Mouse (Mus musculus) kidney, postnatal 0 days (tissue): ENCODE measurements at regions not wholly inside any gene's neighbourhood (a gene's known extent, or its start where the extent isn't known, plus 50 kb on each side); places are given as distances from the start of the nearest gene placed in this dataset.
"Not testable (repeated sequence)": the region's sequence is repeated elsewhere in the genome, so short reads cannot be mapped to it uniquely, and the experiment has no call there.

ENCODE experiments used
- ATAC-seq: fragments of 200-750 bp; cut with Nextera tagmentation; replicated peaks from 2 replicates; pipeline ENCODE4 v1.8.0; 2017; ENCODE audit warnings: low read depth, moderate number of reproducible peaks, moderate TSS enrichment, moderate library complexity; ENCODE audit not compliant: low FRiP score
- DNase-seq: peaks from one replicate; pipeline ENCODE4 v3.0.0-alpha.2; 2016; ENCODE audit warnings: low spot score
- H3K27ac ChIP-seq: fragments of 300-500 bp; sonication (generic); 2 replicates; pipeline ENCODE4 v1.5.1; 2014; ENCODE audit warnings: mild to moderate bottlenecking
- H3K27me3 ChIP-seq: fragments of 300-500 bp; sonication (generic); 2 replicates; pipeline ENCODE4 v1.6.1; 2014; ENCODE audit warnings: low read length, mixed read lengths; ENCODE audit not compliant: insufficient read depth
- H3K36me3 ChIP-seq: fragments of 300-500 bp; sonication (generic); 2 replicates; pipeline ENCODE4 v1.6.1; 2014; ENCODE audit warnings: low read length, mixed read lengths; ENCODE audit not compliant: insufficient read depth
- H3K4me1 ChIP-seq: fragments of 300-500 bp; sonication (generic); replicated peaks from 2 replicates; pipeline ENCODE4 v1.6.1; 2014; ENCODE audit warnings: antibody characterized with exemption, low read length, mixed read lengths; ENCODE audit not compliant: insufficient read depth
- H3K4me2 ChIP-seq: fragments of 300-500 bp; sonication (generic); 2 replicates; pipeline ENCODE4 v1.6.1; 2014; ENCODE audit warnings: mild to moderate bottlenecking, low read length, moderate library complexity, mixed read lengths
- H3K4me3 ChIP-seq: fragments of 300-500 bp; sonication (generic); replicated peaks from 2 replicates; pipeline ENCODE4 v1.5.1; 2014; ENCODE audit warnings: low read depth, low read length
- H3K9ac ChIP-seq: fragments of 300-500 bp; sonication (generic); 2 replicates; pipeline ENCODE4 v1.6.1; 2014; ENCODE audit warnings: low read depth, low read length
- H3K9me3 ChIP-seq: fragments of 300-500 bp; sonication (generic); replicated peaks from 2 replicates; pipeline ENCODE4 v1.6.1; 2016; ENCODE audit warnings: low read length, inconsistent platforms, mixed read lengths
- CTCF ChIP-seq: IDR thresholded peaks from 2 replicates; pipeline ENCODE4 v1.5.1; 2016; ENCODE audit warnings: antibody characterized with exemption, low read depth, mild to moderate bottlenecking, moderate library complexity
- WGBS: fragments of 180-500 bp; shearing (Covaris S2); extraction: QIAGEN DNeasy Blood & Tissue Kit; methylation state at CpG from one replicate; pipeline ENCODE4 v1.1.7; 2014; 5-methylcytosine and 5-hydroxymethylcytosine counted together

DNA sequence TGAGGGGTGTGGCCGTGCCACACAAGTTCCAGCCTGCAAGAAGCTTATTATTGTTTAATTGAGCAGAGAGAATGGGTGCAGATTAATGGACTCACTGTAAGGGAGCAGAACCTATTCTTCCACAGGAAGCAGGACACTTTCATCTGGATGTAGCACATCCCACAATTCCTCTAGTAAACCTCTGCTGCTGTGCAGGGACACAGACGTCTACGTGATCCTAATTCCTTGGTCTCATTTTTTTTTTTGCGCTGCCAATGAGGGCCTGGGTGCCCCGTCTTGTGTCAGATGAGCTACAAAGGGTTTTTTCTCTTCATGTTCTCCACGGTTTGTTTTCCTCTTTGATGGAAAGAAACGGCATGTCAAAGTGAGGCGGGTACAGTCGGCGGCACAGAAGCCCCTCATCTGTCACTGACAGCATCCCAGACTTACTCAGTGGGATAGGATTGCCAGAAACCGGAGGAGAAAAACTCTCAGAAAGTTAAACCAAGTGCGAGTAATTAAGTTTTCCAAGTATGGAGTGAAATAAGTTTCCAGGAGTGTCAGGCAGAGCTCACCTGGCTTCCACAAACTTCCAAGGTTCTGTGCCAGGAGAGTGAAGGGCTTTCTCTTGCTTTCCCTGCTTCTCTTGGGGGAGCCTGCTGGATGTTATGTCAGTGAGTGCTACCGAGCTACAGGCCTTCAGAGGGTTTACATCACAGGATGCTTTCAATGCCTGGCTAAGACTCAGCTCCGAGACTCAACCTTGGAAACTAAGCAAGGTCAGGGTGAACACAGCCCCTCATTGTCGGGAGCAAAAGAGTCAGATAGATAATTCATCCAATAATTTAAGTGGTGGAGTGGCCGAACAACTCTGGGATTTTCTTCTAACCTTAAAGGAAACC lies 221.1 kb downstream of the Ankrd50 start:
- ATAC-seq: no peak
- Histone ChIP-seq H3K9ac (no peak overlapping the region), H3K27me3 (no peaks in the 10 kb centered on the region), H3K9me3 (no peaks in the 10 kb centered on the region), H3K4me1 (no peaks in the 10 kb centered on the region), H3K4me3 (no peak overlapping the region), H3K36me3 (no peaks in the 10 kb centered on the region), H3K4me2 (no peak overlapping the region), H3K27ac (no peak overlapping the region)
- 45% methylated on average over 16 of the region's 16 CpGs for WGBS
- TF ChIP-seq CTCF: no peak
- no peak for DNase-seq

DNA sequence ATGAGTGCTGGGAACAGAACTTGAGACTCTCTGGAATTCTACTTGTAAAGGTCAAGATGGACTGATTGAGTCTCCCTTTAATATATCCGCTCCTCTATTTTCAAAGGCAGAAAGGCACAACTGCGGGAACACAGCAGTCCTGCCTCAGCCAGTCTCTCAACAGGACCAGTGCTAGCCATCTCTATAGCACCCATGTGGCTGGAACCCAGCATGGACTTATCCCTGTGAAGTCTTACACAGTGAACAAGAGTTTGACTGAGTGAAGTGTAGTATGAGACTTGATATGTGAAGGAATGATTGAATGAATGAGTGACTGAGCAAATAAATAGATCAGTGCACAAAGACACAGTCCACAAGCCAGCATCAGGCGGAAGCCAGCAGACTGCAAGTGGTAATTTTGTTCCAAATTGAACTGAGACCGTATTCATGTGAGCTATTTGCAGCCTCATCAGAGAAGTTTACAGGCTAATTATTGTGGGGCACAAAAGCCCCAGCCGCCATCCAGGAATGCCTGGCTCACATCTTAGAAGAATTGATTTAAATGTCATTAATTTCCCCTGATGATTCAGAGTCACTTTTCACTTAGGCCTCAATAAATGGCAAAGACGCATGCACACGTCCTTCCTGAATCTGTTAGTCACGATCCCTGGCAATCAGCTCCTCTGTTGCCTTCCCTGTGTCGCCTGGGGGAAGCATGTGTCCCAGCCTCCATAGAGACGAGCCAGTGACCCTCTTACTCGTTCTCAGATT lies 223.1 kb downstream of the Ankrd50 start:
- H3K27me3 ChIP-seq: no peaks in the 10 kb centered on the region
- H3K4me2 ChIP-seq: no peak overlapping the region
- DNase-seq (no peak), ATAC-seq (no peak)
- no peaks in the 10 kb centered on the region for H3K36me3 ChIP-seq
- no peak overlapping the region for H3K27ac ChIP-seq
- H3K9me3 ChIP-seq: no peaks in the 10 kb centered on the region
- H3K4me1 ChIP-seq: no peaks in the 10 kb centered on the region
- no peak overlapping the region for H3K4me3 ChIP-seq
- no peak overlapping the region for H3K9ac ChIP-seq
- no peak for TF ChIP-seq CTCF
- 75% methylated on average over 11 of the region's 11 CpGs for WGBS

DNA sequence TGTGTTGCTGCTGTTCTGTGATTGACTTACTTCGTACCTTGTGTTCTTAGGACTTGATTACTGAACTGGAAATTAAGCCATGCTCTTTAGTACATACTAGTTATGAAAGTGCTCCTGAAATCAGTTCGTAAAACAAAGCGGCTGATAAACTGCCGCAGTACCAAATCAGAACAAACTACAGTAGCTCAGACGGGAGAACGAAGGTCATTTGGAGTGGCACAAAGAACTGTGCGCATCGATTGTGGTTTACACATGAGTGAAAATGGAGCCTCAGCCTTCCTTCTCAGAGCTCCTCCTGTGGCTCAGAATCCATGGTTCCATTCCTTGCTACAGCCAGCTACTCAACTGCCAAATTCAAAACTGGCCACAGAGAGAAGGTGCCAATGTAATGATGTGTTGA lies 225.4 kb downstream of the Ankrd50 start:
- H3K4me3 ChIP-seq, H3K27ac ChIP-seq, H3K9me3 ChIP-seq, H3K9ac ChIP-seq, H3K27me3 ChIP-seq, H3K36me3 ChIP-seq, DNase-seq, ATAC-seq, H3K4me1 ChIP-seq, H3K4me2 ChIP-seq: not testable (repeated sequence)
- 93% methylated on average over 7 of the region's 8 CpGs for WGBS

DNA sequence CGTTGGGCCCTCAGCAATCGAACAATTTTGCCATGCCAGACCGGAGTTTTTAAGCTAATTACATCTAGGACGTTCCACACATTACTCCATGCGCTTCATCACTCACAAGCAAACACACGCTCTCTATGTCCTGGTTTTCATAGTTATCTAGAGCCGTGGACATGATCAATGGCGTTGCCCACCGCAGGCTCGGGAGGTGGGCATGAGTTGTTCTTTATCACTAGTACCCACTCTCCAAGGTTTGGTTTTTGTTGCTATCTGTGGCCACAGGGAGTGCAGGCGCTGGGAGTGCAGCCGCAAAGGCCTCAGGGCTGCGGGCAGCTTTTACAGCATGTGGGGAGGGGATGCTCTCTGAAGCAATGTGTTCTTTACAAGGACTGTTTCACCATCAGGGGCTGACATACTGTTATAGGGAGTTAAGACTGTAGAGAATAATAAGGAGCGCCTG lies 226.8 kb downstream of the Ankrd50 start:
- no peaks in the 10 kb centered on the region for H3K27me3 ChIP-seq
- H3K4me2 ChIP-seq: no peak overlapping the region
- H3K4me3 ChIP-seq: no peak overlapping the region
- no peaks in the 10 kb centered on the region for H3K9me3 ChIP-seq
- H3K27ac ChIP-seq: no peak overlapping the region
- no peak overlapping the region for H3K9ac ChIP-seq
- ATAC-seq: no peak
- no peaks in the 10 kb centered on the region for H3K36me3 ChIP-seq
- DNase-seq: no peak
- TF ChIP-seq CTCF: no peak
- no peaks in the 10 kb centered on the region for H3K4me1 ChIP-seq
- 66% methylated on average over 14 of the region's 14 CpGs for WGBS

DNA sequence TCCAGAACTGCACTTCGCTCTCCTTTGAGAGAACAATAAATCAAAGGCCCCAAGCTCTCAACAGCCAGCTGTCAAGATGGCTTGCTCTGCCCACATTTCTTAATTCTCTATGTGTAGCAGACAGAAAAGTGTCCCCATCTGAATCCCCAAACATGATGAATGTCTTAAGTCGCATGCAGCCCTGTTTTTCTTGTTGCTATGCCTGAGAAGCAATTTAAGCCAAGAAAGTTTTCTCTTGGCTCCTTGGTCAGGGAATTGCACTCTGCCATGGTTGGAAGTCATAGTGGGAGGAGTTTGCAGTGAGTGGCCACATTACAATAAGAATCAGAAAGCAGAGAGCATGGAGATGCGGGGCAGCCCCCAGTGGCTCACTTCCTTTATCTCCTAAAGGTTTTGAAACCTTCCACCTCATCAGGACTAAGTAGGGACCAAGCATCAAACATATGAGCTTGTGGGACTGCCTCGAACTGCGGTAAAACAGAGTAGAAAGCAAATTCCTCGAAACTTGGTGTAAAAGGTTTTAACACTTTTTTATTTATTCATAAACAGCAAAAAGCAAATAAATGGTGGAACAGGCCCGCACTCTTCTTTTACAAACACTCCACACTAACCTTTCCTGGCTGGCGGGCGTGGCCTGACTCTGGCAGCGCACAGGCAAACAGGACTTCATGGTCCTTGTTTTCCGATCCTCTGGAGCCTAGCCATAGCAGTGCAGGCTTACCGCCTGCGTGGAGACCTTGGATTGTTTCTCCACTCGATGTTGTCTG lies 227.4 kb downstream of the Ankrd50 start:
- 68% methylated on average over 14 of the region's 14 CpGs for WGBS
- TF ChIP-seq CTCF: no peak
- H3K27ac ChIP-seq: no peak overlapping the region
- H3K9me3 ChIP-seq: no peaks in the 10 kb centered on the region
- ATAC-seq (no peak), DNase-seq (no peak)
- H3K27me3 ChIP-seq: no peaks in the 10 kb centered on the region
- no peak overlapping the region for H3K9ac ChIP-seq
- H3K36me3 ChIP-seq: no peaks in the 10 kb centered on the region
- no peak overlapping the region for H3K4me2 ChIP-seq
- no peaks in the 10 kb centered on the region for H3K4me1 ChIP-seq
- no peak overlapping the region for H3K4me3 ChIP-seq

DNA sequence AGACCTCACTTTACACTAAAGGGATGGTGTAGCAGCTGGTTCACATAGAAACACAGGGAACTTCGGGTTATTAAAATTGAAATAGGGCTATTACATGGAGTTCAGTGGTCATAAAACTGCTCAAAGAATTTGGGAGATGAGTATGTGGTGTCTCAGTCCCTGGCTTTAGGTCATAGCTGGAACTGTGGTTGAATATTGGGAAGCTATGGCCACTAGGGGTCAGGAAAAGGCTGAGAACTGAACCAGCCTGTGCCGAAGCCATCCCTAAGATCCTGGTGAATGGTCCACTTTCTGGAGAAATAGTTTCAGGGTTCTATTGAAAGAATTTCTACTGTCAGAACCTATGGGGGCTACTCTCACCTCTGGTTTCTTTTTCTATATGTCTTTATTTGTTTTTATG lies 229.0 kb downstream of the Ankrd50 start:
- ATAC-seq (peak; percentile 71; the same call in 1 of the 2 replicates), DNase-seq (peak; percentile 79)
- Histone ChIP-seq H3K36me3 (no peaks in the 10 kb centered on the region), H3K4me1 (no peaks in the 10 kb centered on the region), H3K4me2 (no peak overlapping the region), H3K27ac (no peak overlapping the region), H3K9ac (no peak overlapping the region), H3K4me3 (no peak overlapping the region), H3K27me3 (no peaks in the 10 kb centered on the region), H3K9me3 (no peaks in the 10 kb centered on the region)
- TF ChIP-seq CTCF: peak; percentile 84
- 8% methylated on average over 2 of the region's 2 CpGs for WGBS
